Mouse (Mus musculus): ENCODE data around the gene Lypla2. TPM values are rescaled to one million over a fixed set of nuclear protein-coding genes. Genes with fewer than 3 reads are reported as not detected.

The Lypla2 gene
- polyA plus RNA-seq, 1 experiment from 2014 or later = 124 TPM

Other genes starting within 250 kb of the Lypla2 start
- gene Il22ra1, start 244.5 kb downstream of the Lypla2 start, polyA plus RNA-seq (2015; fragmentation: Nextera tagmentation; extraction: Ambion mirVana) = 0.12 TPM in 1 of 2 replicates, not detected in the other
- gene Myom3, start 212.9 kb downstream of the Lypla2 start, polyA plus RNA-seq (2015; fragmentation: Nextera tagmentation; extraction: Ambion mirVana) = 0.44 and 0.50 TPM in 2 replicates
- 265 and 267 TPM in 2 replicates for gene Srsf10, start 116.9 kb downstream of the Lypla2 start, polyA plus RNA-seq (2015; fragmentation: Nextera tagmentation; extraction: Ambion mirVana)
- 210 and 220 TPM in 2 replicates for gene Pnrc2, start 98.8 kb downstream of the Lypla2 start, polyA plus RNA-seq (2015; fragmentation: Nextera tagmentation; extraction: Ambion mirVana)
- 0.80 and 0.82 TPM in 2 replicates for gene Cnr2, start 77.2 kb downstream of the Lypla2 start, polyA plus RNA-seq (2015; fragmentation: Nextera tagmentation; extraction: Ambion mirVana)
- 71.7 and 76.4 TPM in 2 replicates for gene Fuca1, start 51.9 kb downstream of the Lypla2 start, polyA plus RNA-seq (2015; fragmentation: Nextera tagmentation; extraction: Ambion mirVana)
- 76.1 TPM in 2 replicates for gene Hmgcl, start 26.2 kb downstream of the Lypla2 start, polyA plus RNA-seq (2015; fragmentation: Nextera tagmentation; extraction: Ambion mirVana)
- 38.2 and 40.5 TPM in 2 replicates for gene Gale, start 8.9 kb downstream of the Lypla2 start, polyA plus RNA-seq (2015; fragmentation: Nextera tagmentation; extraction: Ambion mirVana)
- 50.1 and 59.7 TPM in 2 replicates for gene Pithd1, start 14.6 kb upstream of the Lypla2 start, polyA plus RNA-seq (2015; fragmentation: Nextera tagmentation; extraction: Ambion mirVana)
- gene Eloa, start 49.1 kb upstream of the Lypla2 start, polyA plus RNA-seq (2015; fragmentation: Nextera tagmentation; extraction: Ambion mirVana) = 36.1 and 38.3 TPM in 2 replicates
- gene Rpl11, start 80.8 kb upstream of the Lypla2 start, polyA plus RNA-seq (2015; fragmentation: Nextera tagmentation; extraction: Ambion mirVana) = 476 and 482 TPM in 2 replicates
- gene Id3, start 170.9 kb upstream of the Lypla2 start, polyA plus RNA-seq (2015; fragmentation: Nextera tagmentation; extraction: Ambion mirVana) = 498 and 529 TPM in 2 replicates
- gene E2f2, start 199.8 kb upstream of the Lypla2 start, polyA plus RNA-seq (2015; fragmentation: Nextera tagmentation; extraction: Ambion mirVana) = 13.7 and 16.1 TPM in 2 replicates
- gene Asap3, start 233.7 kb upstream of the Lypla2 start, polyA plus RNA-seq (2015; fragmentation: Nextera tagmentation; extraction: Ambion mirVana) = 6.5 and 8.1 TPM in 2 replicates

All from lung, embryonic 15.5 days (tissue).